Mouse (Mus musculus) embryonic facial prominence, embryonic 11.5 days (tissue): Measurements from ENCODE around the gene Tnnc1. TPM values are rescaled to one million over a fixed set of nuclear protein-coding genes. Genes with fewer than 3 reads are reported as not detected.

Source experiments
- ATAC-seq: fragments of 200-750 bp; cut with Nextera tagmentation; replicated peaks from 2 replicates; pipeline ENCODE4 v1.8.0; 2017; ENCODE audit warnings: low read depth; ENCODE audit not compliant: insufficient number of reproducible peaks, low FRiP score, low TSS enrichment
- DNase-seq: peaks from one replicate; pipeline ENCODE4 v3.0.0-alpha.2; 2015; ENCODE audit warnings: low spot score
- H3K27ac ChIP-seq: fragments of 300-500 bp; sonication (generic); replicated peaks from 2 replicates; pipeline ENCODE4 v1.5.1; 2014; ENCODE audit warnings: mild to moderate bottlenecking, low read depth, low read length, control low read depth
- H3K27me3 ChIP-seq: fragments of 300-500 bp; sonication (generic); 2 replicates; pipeline ENCODE4 v1.6.1; 2014; ENCODE audit warnings: mild to moderate bottlenecking, low read length, moderate library complexity, mixed read lengths; ENCODE audit not compliant: control insufficient read depth, insufficient read depth
- H3K36me3 ChIP-seq: fragments of 300-500 bp; sonication (generic); replicated peaks from 2 replicates; pipeline ENCODE4 v1.6.1; 2014; ENCODE audit warnings: low read depth, mild to moderate bottlenecking, low read length, moderate library complexity, mixed read lengths; ENCODE audit not compliant: control insufficient read depth, insufficient read depth
- H3K4me1 ChIP-seq: fragments of 300-500 bp; sonication (generic); 2 replicates; pipeline ENCODE4 v1.6.1; 2014; ENCODE audit warnings: low read length, mixed read lengths; ENCODE audit not compliant: control insufficient read depth, insufficient read depth
- H3K4me2 ChIP-seq: fragments of 300-500 bp; sonication (generic); 2 replicates; pipeline ENCODE4 v1.6.1; 2014; ENCODE audit warnings: low read depth, mild to moderate bottlenecking, control low read depth, low read length, moderate library complexity
- H3K4me3 ChIP-seq: fragments of 300-500 bp; sonication (generic); 2 replicates; pipeline ENCODE4 v1.5.1; 2014; ENCODE audit warnings: low read depth, low read length, control low read depth
- H3K9ac ChIP-seq: fragments of 300-500 bp; sonication (generic); replicated peaks from 2 replicates; pipeline ENCODE4 v1.6.1; 2014; ENCODE audit warnings: mild to moderate bottlenecking, control low read depth, low read length
- H3K9me3 ChIP-seq: fragments of 300-500 bp; sonication (generic); replicated peaks from 2 replicates; pipeline ENCODE4 v1.6.1; 2016; ENCODE audit warnings: mild to moderate bottlenecking, low read length, inconsistent platforms, mixed read lengths; ENCODE audit not compliant: control insufficient read depth
- WGBS: fragments of 180-500 bp; shearing (Covaris S2); extraction: QIAGEN DNeasy Blood & Tissue Kit; methylation state at CpG from one replicate; pipeline ENCODE4 v1.1.7; 2014; 5-methylcytosine and 5-hydroxymethylcytosine counted together
- polyA plus RNA-seq: library from polyadenylated mRNA; unstranded; fragments of >200 nt; fragmentation: Nextera tagmentation; extraction: Ambion mirVana; gene quantifications from 2 replicates; pipeline ENCODE4 v1.2.1, GENCODE M21; 2014

The Tnnc1 gene
- polyA plus RNA-seq, 1 experiment from 2014 or later, result 25.3 TPM

- no peak within 1 kb of the TSS for H3K27ac ChIP-seq
- peak; percentile 51 for ATAC-seq
- H3K4me2 ChIP-seq, result no peak within 1 kb of the TSS
- peak within 1 kb of the TSS; percentile 5 for H3K9ac ChIP-seq
- no peaks in the 10 kb centered on the region for H3K9me3 ChIP-seq
- H3K4me3 ChIP-seq, result no peak within 1 kb of the TSS
- H3K36me3 ChIP-seq, result no peaks in the 10 kb centered on the region
- no peaks in the 10 kb centered on the region for H3K27me3 ChIP-seq
- WGBS, result 11% methylated on average over 11 of the region's 11 CpGs
- DNase-seq, result peak; percentile 65
- H3K4me1 ChIP-seq, result no peaks in the 10 kb centered on the region
These were observed 9.6 kb downstream of the Tnnc1 start, which contains the start of gene Sema3g for GRCm38 (mm10) chr14:31217666-31218065. Sema3g (plus strand) TSS chr14:31217860.

- no peak for ATAC-seq
- Histone ChIP-seq H3K9ac (no peak overlapping the region), H3K4me1 (no peaks in the 10 kb centered on the region), H3K4me2 (no peak overlapping the region), H3K4me3 (no peak overlapping the region), H3K27me3 (no peaks in the 10 kb centered on the region), H3K36me3 (no peaks in the 10 kb centered on the region), H3K9me3 (no peaks in the 10 kb centered on the region), H3K27ac (no peak overlapping the region)
- DNase-seq, result no peak
- WGBS, result 70% methylated on average over 4 of the region's 4 CpGs
These were observed 18.9 kb downstream of the Tnnc1 start for GRCm38 (mm10) chr14:31226978-31227377.

DNA sequence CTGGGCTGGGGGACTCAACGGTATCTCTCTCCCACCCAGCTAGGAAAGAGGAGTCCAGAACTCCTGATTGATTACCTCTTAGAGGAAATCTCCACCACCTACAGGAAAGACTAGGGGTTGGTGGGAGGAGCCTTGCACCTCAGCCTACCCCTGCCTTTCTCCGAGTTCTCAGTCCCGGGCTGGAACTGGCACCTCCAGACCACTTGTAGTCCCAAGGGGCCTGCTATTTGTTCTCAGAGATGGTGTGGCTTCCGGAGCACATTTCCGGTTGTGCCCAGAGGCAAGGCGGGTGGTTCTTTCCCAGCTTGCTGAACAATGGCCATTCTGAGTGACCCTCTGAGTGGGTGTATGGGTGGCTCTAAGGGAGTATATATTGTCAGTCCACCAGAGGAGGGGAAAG, 20.1 kb downstream of the Tnnc1 start:
- 54% methylated on average over 6 of the region's 6 CpGs for WGBS
- DNase-seq, result no peak

GRCm38 (mm10) chr14:31230442-31230841, 22.3 kb downstream of the Tnnc1 start:
- Histone ChIP-seq H3K9ac (no peak overlapping the region), H3K9me3 (no peaks in the 10 kb centered on the region), H3K27ac (no peak overlapping the region), H3K36me3 (no peaks in the 10 kb centered on the region), H3K4me3 (no peak overlapping the region), H3K27me3 (no peaks in the 10 kb centered on the region), H3K4me2 (no peak overlapping the region), H3K4me1 (no peaks in the 10 kb centered on the region)
- no peak for DNase-seq
- no peak for ATAC-seq
- 64% methylated on average over 8 of the region's 8 CpGs for WGBS

More for the DNA sequence above, 20.1 kb downstream of the Tnnc1 start:
- ATAC-seq, result no peak
- H3K27me3 ChIP-seq, result no peaks in the 10 kb centered on the region
- H3K4me3 ChIP-seq, result no peak overlapping the region
- no peaks in the 10 kb centered on the region for H3K4me1 ChIP-seq
- no peaks in the 10 kb centered on the region for H3K9me3 ChIP-seq
- no peak overlapping the region for H3K4me2 ChIP-seq
- no peak overlapping the region for H3K9ac ChIP-seq
- H3K36me3 ChIP-seq, result no peaks in the 10 kb centered on the region
- no peak overlapping the region for H3K27ac ChIP-seq

DNA sequence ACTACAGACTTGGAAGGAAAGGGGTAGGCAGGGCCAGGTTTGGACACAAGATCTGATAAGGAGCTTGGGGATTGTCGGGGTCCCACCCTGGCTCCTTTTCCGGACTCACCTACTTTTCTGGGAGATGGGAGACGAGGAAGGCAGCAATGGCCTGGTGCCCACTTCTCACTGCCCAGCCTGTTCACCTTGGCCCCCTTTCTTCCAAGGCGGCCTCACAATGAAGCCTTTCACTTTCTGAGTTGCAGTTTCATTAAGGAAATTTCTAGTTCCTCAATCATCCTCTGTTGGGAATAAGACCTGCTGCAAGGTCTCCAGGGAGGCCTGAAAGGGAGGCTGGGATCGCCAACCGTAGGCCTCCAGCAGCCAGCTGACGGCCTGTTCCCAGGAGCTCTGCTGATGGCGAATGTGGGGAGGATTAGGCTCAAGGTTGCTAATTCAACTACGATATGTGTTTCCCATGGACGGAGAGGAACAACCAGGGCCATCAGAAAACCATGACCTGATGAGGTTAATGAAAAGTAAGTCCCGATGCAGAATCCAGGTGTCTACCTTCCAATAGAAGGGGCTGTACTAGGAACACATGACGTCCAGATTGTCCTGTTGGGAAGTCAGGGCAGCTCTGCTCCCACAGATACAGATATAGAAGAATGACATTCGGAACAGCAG, 24.4 kb downstream of the Tnnc1 start:
- WGBS, result 82% methylated on average over 13 of the region's 13 CpGs

GRCm38 (mm10) chr14:31233070-31233995, 25.2 kb downstream of the Tnnc1 start:
- DNase-seq (no peak), ATAC-seq (no peak)
- H3K4me3 ChIP-seq, result no peak overlapping the region
- WGBS, result 83% methylated on average over 14 of the region's 14 CpGs
- H3K9ac ChIP-seq, result no peak overlapping the region
- no peak overlapping the region for H3K27ac ChIP-seq
- no peaks in the 10 kb centered on the region for H3K4me1 ChIP-seq
- H3K9me3 ChIP-seq, result no peaks in the 10 kb centered on the region
- H3K4me2 ChIP-seq, result no peak overlapping the region
- no peaks in the 10 kb centered on the region for H3K36me3 ChIP-seq
- no peaks in the 10 kb centered on the region for H3K27me3 ChIP-seq

More for the DNA sequence above, 24.4 kb downstream of the Tnnc1 start:
- Histone ChIP-seq H3K4me2 (no peak overlapping the region), H3K9ac (no peak overlapping the region), H3K4me3 (no peak overlapping the region), H3K36me3 (no peaks in the 10 kb centered on the region), H3K9me3 (no peaks in the 10 kb centered on the region), H3K27ac (no peak overlapping the region), H3K27me3 (no peaks in the 10 kb centered on the region), H3K4me1 (no peaks in the 10 kb centered on the region)
- DNase-seq (no peak), ATAC-seq (no peak)

DNA sequence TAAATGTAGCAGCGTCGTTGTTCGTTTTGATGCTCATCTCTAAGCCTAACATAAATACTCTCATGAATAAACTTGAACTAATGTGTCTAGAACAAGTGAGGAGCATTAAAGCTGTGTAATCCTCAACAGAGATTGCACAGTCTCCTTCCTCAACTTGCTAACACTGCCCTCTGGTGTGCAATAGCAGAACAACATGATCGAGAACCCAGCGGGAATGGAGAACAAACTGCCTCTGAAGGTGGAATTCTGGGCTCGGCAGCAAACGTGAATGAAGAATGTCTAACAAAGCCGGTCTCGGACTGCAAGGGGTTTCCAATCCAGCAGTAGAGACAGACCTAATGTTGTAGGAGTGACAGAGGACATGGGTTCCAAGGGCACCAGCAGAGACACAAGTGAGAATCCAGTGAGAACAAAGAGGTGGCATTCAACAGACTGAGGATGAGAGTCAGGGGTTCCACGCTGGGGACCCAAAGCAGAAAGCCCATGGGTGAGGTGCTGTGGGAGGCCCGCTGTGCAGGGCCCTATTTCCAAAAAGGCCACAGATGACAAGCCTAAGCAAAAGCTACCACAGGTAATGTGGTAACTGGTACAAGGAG, 26.0 kb downstream of the Tnnc1 start:
- DNase-seq (peak; percentile 90), ATAC-seq (0 out of 2 replicates have a peak, but pooled peaks have one; percentile 60)
- Histone ChIP-seq H3K36me3 (no peaks in the 10 kb centered on the region), H3K4me3 (no peak overlapping the region), H3K27ac (no peak overlapping the region), H3K27me3 (no peaks in the 10 kb centered on the region), H3K4me2 (no peak overlapping the region), H3K4me1 (no peaks in the 10 kb centered on the region), H3K9ac (peak overlapping the region; percentile 19; the same call in 1 of the 2 replicates), H3K9me3 (no peaks in the 10 kb centered on the region)
- 23% methylated on average over 11 of the region's 11 CpGs for WGBS
